8 mouse cellular contexts compared by ENCODE assay signal in the genomic region with DNA sequence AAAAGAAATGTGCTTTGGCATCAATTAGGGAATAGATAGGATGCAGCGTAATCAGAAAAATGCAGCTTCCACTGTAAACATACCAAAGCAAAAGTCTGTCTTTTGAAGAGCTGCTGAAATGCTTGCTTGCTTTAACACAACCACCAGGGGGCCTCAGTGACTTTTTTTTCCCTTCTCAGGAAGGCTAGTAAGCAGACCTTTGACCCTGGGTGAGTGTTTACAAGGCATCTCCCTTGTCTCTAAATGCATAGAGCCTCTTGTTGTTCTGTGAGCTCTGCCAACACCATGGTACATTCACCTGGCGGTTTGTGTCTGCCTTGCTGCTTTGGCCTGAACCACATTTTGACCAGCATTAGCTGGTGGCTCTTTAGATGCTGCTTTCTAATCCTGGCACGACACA.
A peak's percentile ranks its signal among the peaks of the same experiment; 100 is the strongest.
DNase-seq lines count a peak whose midpoint lies in the region; ATAC-seq and TF ChIP-seq lines count a peak whose summit lies in the region.

No protein-coding gene starts in this region.

- H3K27ac ChIP-seq in forebrain, embryonic 11.5 days (ENCODE audit: low read depth, low read length): no peak overlapping the region
- no peak overlapping the region for H3K27ac ChIP-seq in forebrain, embryonic 16.5 days (ENCODE audit: low read length)
- H3K27ac ChIP-seq in intestine, postnatal 0 days (ENCODE audit: low read depth, low read length): no peak overlapping the region

- no peaks in the 10 kb centered on the region for H3K27me3 ChIP-seq in forebrain, embryonic 11.5 days (ENCODE audit: control insufficient read depth, insufficient read depth, low read length)
- no peaks in the 10 kb centered on the region for H3K27me3 ChIP-seq in forebrain, embryonic 16.5 days (replicated peaks; ENCODE audit: control insufficient read depth, insufficient read depth, low read length)
- no peaks in the 10 kb centered on the region for H3K27me3 ChIP-seq in intestine, postnatal 0 days (replicated peaks; ENCODE audit: control insufficient read depth, insufficient read depth, low read length)

- no peak overlapping the region for H3K9ac ChIP-seq in forebrain, embryonic 11.5 days (ENCODE audit: low read length)
- H3K9ac ChIP-seq in forebrain, embryonic 16.5 days (replicated peaks; ENCODE audit: low read depth, low read length): no peak overlapping the region
- H3K9ac ChIP-seq in intestine, postnatal 0 days (ENCODE audit: low read depth, low read length): no peak overlapping the region

- H3K9me3 ChIP-seq in forebrain, embryonic 11.5 days (ENCODE audit: control insufficient read depth, low read length): no peaks in the 10 kb centered on the region
- no peaks in the 10 kb centered on the region for H3K9me3 ChIP-seq in forebrain, embryonic 16.5 days (ENCODE audit: control insufficient read depth, low read length)
- H3K9me3 ChIP-seq in intestine, postnatal 0 days (ENCODE audit: control insufficient read depth): no peaks in the 10 kb centered on the region

- ATAC-seq in forebrain, embryonic 11.5 days (replicated peaks; ENCODE audit: low FRiP score): peak; percentile 66; the same call in 1 of the 2 replicates
- ATAC-seq in forebrain, embryonic 16.5 days: no peak
- ATAC-seq in intestine, postnatal 0 days: peak; percentile 22; the same call in 1 of the 2 replicates

- H3K4me3 ChIP-seq in forebrain, embryonic 11.5 days (ENCODE audit: low read depth, low read length): no peak overlapping the region
- H3K4me3 ChIP-seq in forebrain, embryonic 16.5 days (replicated peaks; ENCODE audit: low read length): no peak overlapping the region
- H3K4me3 ChIP-seq in intestine, postnatal 0 days (ENCODE audit: low read depth, low read length): no peak overlapping the region

- WGBS in forebrain, embryonic 11.5 days: 58% methylated on average over 3 of the region's 3 CpGs
- WGBS in forebrain, embryonic 16.5 days: 53% methylated on average over 3 of the region's 3 CpGs
- WGBS in intestine, postnatal 0 days: 47% methylated on average over 3 of the region's 3 CpGs

- no peaks in the 10 kb centered on the region for H3K36me3 ChIP-seq in forebrain, embryonic 11.5 days (ENCODE audit: control insufficient read depth, insufficient read depth, low read length)
- H3K36me3 ChIP-seq in forebrain, embryonic 16.5 days (ENCODE audit: control insufficient read depth, insufficient read depth): no peaks in the 10 kb centered on the region
- no peaks in the 10 kb centered on the region for H3K36me3 ChIP-seq in intestine, postnatal 0 days (ENCODE audit: control insufficient read depth, insufficient read depth)

- DNase-seq in forebrain, embryonic 11.5 days (ENCODE audit: low spot score): peak; percentile 70
- DNase-seq in ovary, postnatal 14 days (ENCODE audit: low spot score): peak; percentile 14
- DNase-seq in ovary, postnatal 36 days (ENCODE audit: low spot score): no peak
- DNase-seq in cerebellum, postnatal 14 days: peak; percentile 51 to 76
- peak; percentile 68 for DNase-seq in mesoderm, embryonic 11.5 days (ENCODE audit: low read depth, low spot score)
- no peak for DNase-seq in T-cell, adult 2 months (ENCODE audit: low spot score)

- peak; percentile 79 for TF ChIP-seq CTCF in intestine, postnatal 0 days (IDR thresholded peaks at IDR 0.05; ENCODE audit: low read depth)

- H3K4me2 ChIP-seq in forebrain, embryonic 11.5 days (ENCODE audit: low read depth, low read length, severe bottlenecking): no peak overlapping the region
- no peak overlapping the region for H3K4me2 ChIP-seq in forebrain, embryonic 16.5 days (ENCODE audit: low read length)
- H3K4me2 ChIP-seq in intestine, postnatal 0 days (replicated peaks; ENCODE audit: low read depth): no peak overlapping the region

- no peaks in the 10 kb centered on the region for H3K4me1 ChIP-seq in forebrain, embryonic 11.5 days (replicated peaks; ENCODE audit: control insufficient read depth, insufficient read depth, low read length)
- H3K4me1 ChIP-seq in forebrain, embryonic 16.5 days (replicated peaks; ENCODE audit: control insufficient read depth, insufficient read depth, low read length): no peaks in the 10 kb centered on the region
- H3K4me1 ChIP-seq in intestine, postnatal 0 days (replicated peaks; ENCODE audit: control insufficient read depth, insufficient read depth, low read length): no peaks in the 10 kb centered on the region

Comparison
In these comparisons a context has a peak if more than half of its experiments do, and no peak if none do; other contexts are left out.
1. DNase-seq: peak in forebrain, embryonic 11.5 days (single experiment), ovary, postnatal 14 days (single experiment), cerebellum, postnatal 14 days (2 of 2) and mesoderm, embryonic 11.5 days (single experiment); none in ovary, postnatal 36 days (single experiment) and T-cell, adult 2 months (single experiment).